Mouse (Mus musculus) brown adipose tissue, adult 24 weeks (tissue): Measurements from ENCODE around the gene Mrpl53. TPM values are rescaled to one million over a fixed set of nuclear protein-coding genes. Genes with fewer than 3 reads are reported as not detected.

Source experiments
- H3K27ac ChIP-seq: fragments of 200-500 bp; replicated peaks from 2 replicates; pipeline ENCODE4 v1.5.1; 2012; ENCODE audit warnings: low read depth, mild to moderate bottlenecking, low read length
- H3K4me1 ChIP-seq: fragments of 200-500 bp; 2 replicates; pipeline ENCODE4 v1.6.1; 2012; ENCODE audit warnings: low read length, mixed read lengths; ENCODE audit not compliant: control insufficient read depth, insufficient read depth, insufficient read length
- H3K4me3 ChIP-seq: fragments of 200-500 bp; 2 replicates; pipeline ENCODE4 v1.5.1; 2012; ENCODE audit warnings: low read depth, mild to moderate bottlenecking, low read length, moderate library complexity; ENCODE audit not compliant: insufficient read depth
- polyA plus RNA-seq: library from polyadenylated mRNA; stranded (reverse); fragments of >200 nt; gene quantifications from 2 replicates; pipeline ENCODE4 v1.2.4, GENCODE M21; 2012; ENCODE audit not compliant: missing spikeins, insufficient read depth, insufficient read length

Gene Mrpl53
- 172 and 202 TPM in 2 replicates for polyA plus RNA-seq

GRCm38 (mm10) chr6:83108762-83109668 lies at the start of gene Mrpl53:
TSS of gene Mrpl53 (plus strand) at chr6:83109040.
- peak within 1 kb of the TSS; percentile 92 for H3K27ac ChIP-seq
- peaks cover 4% of the 10 kb centered on the region; the same call in 1 of the 2 replicates for H3K4me1 ChIP-seq
- H3K4me3 ChIP-seq, result peak within 1 kb of the TSS; percentile 89

GRCm38 (mm10) chr6:83065995-83066394 lies 42.8 kb upstream of the Mrpl53 start:
- H3K4me1 ChIP-seq, result no peaks in the 10 kb centered on the region; the same call in 1 of the 2 replicates
- no peak overlapping the region for H3K27ac ChIP-seq
- no peak overlapping the region for H3K4me3 ChIP-seq

- Histone ChIP-seq H3K27ac (no peak overlapping the region), H3K4me1 (no peaks in the 10 kb centered on the region; the same call in 1 of the 2 replicates), H3K4me3 (no peak overlapping the region)
Observed at GRCm38 (mm10) chr6:83066441-83066840, 42.4 kb upstream of the Mrpl53 start.

- no peak overlapping the region for H3K4me3 ChIP-seq
- no peaks in the 10 kb centered on the region; the same call in 1 of the 2 replicates for H3K4me1 ChIP-seq
- H3K27ac ChIP-seq, result no peak overlapping the region
Observed at GRCm38 (mm10) chr6:83068221-83068620, 40.6 kb upstream of the Mrpl53 start.

- Histone ChIP-seq H3K4me1 (no peaks in the 10 kb centered on the region; the same call in 1 of the 2 replicates), H3K27ac (no peak overlapping the region), H3K4me3 (peak overlapping the region; percentile 28)
Observed at GRCm38 (mm10) chr6:83068706-83069487, 39.9 kb upstream of the Mrpl53 start.

GRCm38 (mm10) chr6:83069488-83070246 lies 39.2 kb upstream of the Mrpl53 start:
- H3K4me1 ChIP-seq, result no peaks in the 10 kb centered on the region; the same call in 1 of the 2 replicates
- H3K27ac ChIP-seq, result no peak overlapping the region
- peak overlapping the region; percentile 28 for H3K4me3 ChIP-seq

GRCm38 (mm10) chr6:83070247-83070310 lies 38.8 kb upstream of the Mrpl53 start, which contains the start of gene Tlx2:
TSS of gene Tlx2 (minus strand) at chr6:83070293.
- no peak within 1 kb of the TSS for H3K27ac ChIP-seq
- H3K4me3 ChIP-seq, result peak within 1 kb of the TSS; percentile 28
- no peaks in the 10 kb centered on the region; the same call in 1 of the 2 replicates for H3K4me1 ChIP-seq

GRCm38 (mm10) chr6:83070311-83071219 lies 38.3 kb upstream of the Mrpl53 start:
- no peak overlapping the region for H3K27ac ChIP-seq
- no peak overlapping the region for H3K4me3 ChIP-seq
- no peaks in the 10 kb centered on the region; the same call in 1 of the 2 replicates for H3K4me1 ChIP-seq

- no peaks in the 10 kb centered on the region; the same call in 1 of the 2 replicates for H3K4me1 ChIP-seq
- H3K4me3 ChIP-seq, result no peak overlapping the region
- H3K27ac ChIP-seq, result no peak overlapping the region
Observed at GRCm38 (mm10) chr6:83071220-83071619, 37.6 kb upstream of the Mrpl53 start.

- Histone ChIP-seq H3K4me1 (peaks cover 3% of the 10 kb centered on the region; the same call in 1 of the 2 replicates), H3K27ac (no peak overlapping the region), H3K4me3 (no peak overlapping the region)
Observed at GRCm38 (mm10) chr6:83074979-83075378, 33.9 kb upstream of the Mrpl53 start.

GRCm38 (mm10) chr6:83077630-83078323 lies 31.1 kb upstream of the Mrpl53 start, which contains the start of gene Pcgf1:
TSS of gene Pcgf1 (plus strand) at chr6:83077869.
- H3K27ac ChIP-seq, result peak within 1 kb of the TSS; percentile 98
- peak within 1 kb of the TSS; percentile 90 for H3K4me3 ChIP-seq
- peaks cover 3% of the 10 kb centered on the region; the same call in 1 of the 2 replicates for H3K4me1 ChIP-seq

GRCm38 (mm10) chr6:83078324-83078858 lies 30.4 kb upstream of the Mrpl53 start:
- Histone ChIP-seq H3K4me3 (peak overlapping the region; percentile 90), H3K27ac (peak overlapping the region; percentile 98), H3K4me1 (peaks cover 3% of the 10 kb centered on the region; the same call in 1 of the 2 replicates)

- Histone ChIP-seq H3K4me3 (no peak overlapping the region), H3K27ac (no peak overlapping the region), H3K4me1 (peaks cover 3% of the 10 kb centered on the region; the same call in 1 of the 2 replicates)
Observed at GRCm38 (mm10) chr6:83080210-83080609, 28.6 kb upstream of the Mrpl53 start.
